Mouse (Mus musculus) frontal cortex, postnatal 10 days (tissue): ENCODE results near the gene Arih2.

Source experiments
- DNase-seq, 2 experiments: peaks; one replicate each; pipeline ENCODE4 v3.0.0; 2022; ENCODE audit warnings: low spot score in 2 of 2, mixed read lengths in 1 of 2

Arih2 gene

DNA sequence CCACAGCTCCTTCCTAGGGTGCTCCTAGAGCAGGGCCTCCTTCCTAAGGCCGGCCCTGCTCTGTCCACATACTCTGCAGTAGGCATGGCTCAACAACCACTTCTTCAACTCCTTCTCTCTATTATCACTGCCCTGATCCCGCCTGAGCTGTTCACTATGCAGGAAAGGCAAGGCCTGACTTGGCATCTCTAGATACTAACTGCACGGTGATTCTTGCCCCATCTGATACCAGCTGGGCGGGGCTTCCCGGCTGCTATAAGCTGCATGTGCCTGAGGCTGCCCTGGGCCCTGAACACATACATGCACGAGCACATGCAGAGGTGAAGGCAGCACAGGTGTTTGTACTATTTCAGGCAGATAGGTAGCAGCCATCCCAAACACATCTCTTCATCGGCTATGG, 85.1 kb downstream of the Arih2 start:
- DNase-seq, result no peak

GRCm38 (mm10) chr9:108563671-108564070, 85.5 kb downstream of the Arih2 start:
- no peak for DNase-seq

- peak; percentile 93 for DNase-seq
Measured at GRCm38 (mm10) chr9:108560227-108560841, 88.9 kb downstream of the Arih2 start, which contains the start of gene Impdh2. Gene Impdh2, plus strand, starts transcription at chr9:108560286.

- no peak for DNase-seq
Measured at GRCm38 (mm10) chr9:108559169-108559568, 90.0 kb downstream of the Arih2 start.
